Mouse (Mus musculus) C2C12 (cell line): ENCODE data around the gene Gm5136.

ENCODE experiments used
- CEBPB ChIP-seq: IDR thresholded peaks from one replicate; pipeline ENCODE4 v1.6.1; 2011; ENCODE audit warnings: low read depth, mild to moderate bottlenecking, control low read depth, moderate library complexity
- CTCF ChIP-seq: IDR thresholded peaks from one replicate; pipeline ENCODE4 v1.5.1; 2011; ENCODE audit not compliant: control insufficient read depth, insufficient read depth, insufficient read length
- MYOG ChIP-seq: IDR thresholded peaks from one replicate; pipeline ENCODE4 v1.6.1; 2011; ENCODE audit not compliant: control insufficient read depth, insufficient read length; ENCODE audit errors: extremely low read depth
- USF1 ChIP-seq: IDR thresholded peaks from one replicate; pipeline ENCODE4 v1.6.1; 2011; ENCODE audit warnings: low read depth, mild to moderate bottlenecking, control low read depth, moderate library complexity

DNA sequence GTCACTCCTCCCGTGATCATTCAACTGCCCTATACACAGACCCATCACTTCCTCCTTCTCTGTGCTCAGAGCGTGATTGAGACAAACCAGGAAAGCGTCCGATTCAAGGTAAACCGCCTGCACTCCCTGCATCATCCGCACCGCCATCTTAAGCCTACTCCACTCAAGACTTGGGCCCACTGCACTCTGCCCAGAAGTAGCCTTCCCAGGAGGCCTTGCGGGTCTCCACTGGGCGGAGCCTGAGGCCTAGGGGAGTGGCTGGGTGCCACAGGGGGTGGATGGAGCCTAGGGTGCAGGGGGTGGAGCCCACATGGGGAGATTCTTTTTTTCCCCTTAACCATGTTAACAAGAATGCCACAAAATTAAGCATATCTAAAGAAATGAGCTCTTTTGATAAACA is at the start of gene Gm5136:
- TF ChIP-seq CTCF (no peak), USF1 (no peak), MYOG (no peak), CEBPB (no peak)
